Mouse (Mus musculus) testis, adult 2 months (tissue): Measurements from ENCODE around the gene Bhlhe41.

Source experiments
- CTCF ChIP-seq: fragments of 200-500 bp; IDR thresholded peaks from 2 replicates; pipeline ENCODE4 v1.5.1; 2012; ENCODE audit warnings: low read depth, mild to moderate bottlenecking, inconsistent platforms, low read length, moderate library complexity; ENCODE audit not compliant: control insufficient read depth, insufficient read depth, insufficient replicate concordance
- POLR2A ChIP-seq: fragments of 200-500 bp; IDR thresholded peaks from 2 replicates; pipeline ENCODE4 v1.6.1; 2012; ENCODE audit warnings: low read depth, mild to moderate bottlenecking, inconsistent platforms, low read length, moderate library complexity; ENCODE audit not compliant: control insufficient read depth

- TF ChIP-seq POLR2A (no peak), CTCF (no peak)
Measured at GRCm38 (mm10) chr6:145910469-145911426, 45.4 kb upstream of the Bhlhe41 start.
